Mouse (Mus musculus) right cerebral cortex, adult 2 months (tissue): Measurements from ENCODE around the gene Prdx2.

Source experiments
- DNase-seq, 2 experiments: peaks; one replicate each; pipeline ENCODE4 v3.0.0; 2021 to 2022; ENCODE audit warnings: low spot score in 2 of 2

Gene Prdx2

GRCm38 (mm10) chr8:84969241-84970134, at the start of gene Prdx2, which contains the start of the genes Gm49661 and Rnaseh2a:
TSS of gene Prdx2 (plus strand) at chr8:84969587.
TSS of gene Gm49661 (minus strand) at chr8:84969433.
TSS of gene Rnaseh2a (minus strand) at chr8:84969767.
- DNase-seq = peak; percentile 71 to 76

- DNase-seq = no peak
Observed at GRCm38 (mm10) chr8:84921596-84921995, 47.8 kb upstream of the Prdx2 start.

- no peak for DNase-seq
Observed at GRCm38 (mm10) chr8:84925557-84925956, 43.8 kb upstream of the Prdx2 start.

GRCm38 (mm10) chr8:84927513-84927912, 41.9 kb upstream of the Prdx2 start:
- DNase-seq = no peak

GRCm38 (mm10) chr8:84928456-84929306, 40.7 kb upstream of the Prdx2 start:
- DNase-seq = peak; percentile 73 to 76

- DNase-seq = no peak
Observed at GRCm38 (mm10) chr8:84930582-84930981, 38.8 kb upstream of the Prdx2 start.

GRCm38 (mm10) chr8:84933767-84934559, 35.4 kb upstream of the Prdx2 start:
- DNase-seq = peak; percentile 53 to 68

GRCm38 (mm10) chr8:84934860-84935259, 34.5 kb upstream of the Prdx2 start:
- peak; percentile 50 to 52 for DNase-seq

GRCm38 (mm10) chr8:84935489-84935888, 33.9 kb upstream of the Prdx2 start:
- peak in 1 of 2 experiments; percentile 18 for DNase-seq

GRCm38 (mm10) chr8:84936041-84936961, 33.1 kb upstream of the Prdx2 start:
- peak in 1 of 2 experiments; percentile 52 for DNase-seq

GRCm38 (mm10) chr8:84936962-84937546, 32.3 kb upstream of the Prdx2 start, which contains the start of gene Mast1:
TSS of gene Mast1 (minus strand) at chr8:84937359.
- DNase-seq = peak; percentile 74 to 77

GRCm38 (mm10) chr8:84937620-84938485, 31.5 kb upstream of the Prdx2 start:
- DNase-seq = no peak

GRCm38 (mm10) chr8:84943699-84944098, 25.7 kb upstream of the Prdx2 start:
- no peak for DNase-seq

- peak; percentile 70 to 79 for DNase-seq
Observed at GRCm38 (mm10) chr8:84944478-84945160, 24.8 kb upstream of the Prdx2 start.

GRCm38 (mm10) chr8:84945235-84945632, 24.2 kb upstream of the Prdx2 start:
- DNase-seq = peak; percentile 84 to 88

GRCm38 (mm10) chr8:84945633-84946527, 23.5 kb upstream of the Prdx2 start:
- no peak for DNase-seq

- DNase-seq = no peak
Observed at GRCm38 (mm10) chr8:84946528-84947240, 22.7 kb upstream of the Prdx2 start, which contains the start of gene Rtbdn. TSS of gene Rtbdn (plus strand) at chr8:84946991.
